Mouse (Mus musculus): ENCODE measurements around the gene Rora. TPM values are rescaled to one million over a fixed set of nuclear protein-coding genes. Genes with fewer than 3 reads are reported as not detected.

Rora gene
- polyA plus RNA-seq, 1 experiment from 2014 or later: 11.1 TPM

DNA sequence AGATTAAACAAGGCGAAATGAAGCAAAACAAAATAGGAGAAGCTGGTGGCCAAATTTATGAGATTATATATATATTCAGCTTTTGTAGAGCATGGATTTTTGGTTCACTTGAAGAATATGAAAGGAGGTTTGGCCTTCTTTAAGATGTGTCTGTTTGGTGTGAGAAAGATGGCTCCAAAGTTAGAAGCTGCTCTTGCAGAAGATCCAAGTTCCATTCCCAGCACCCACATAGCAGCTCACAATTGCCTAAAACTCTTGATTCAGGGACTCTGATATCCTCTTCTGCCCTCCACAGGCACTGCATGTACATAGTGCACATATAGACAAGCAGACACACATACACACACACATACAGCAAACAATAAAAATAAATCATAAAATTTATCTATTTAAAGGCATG lies 668.4 kb downstream of the Rora start:
- ATAC-seq (ENCODE audit: low read depth): no peak

GRCm38 (mm10) chr9:69323831-69324230 lies 670.2 kb downstream of the Rora start:
- H3K9ac ChIP-seq: no peak overlapping the region
- H3K4me3 ChIP-seq: no peak overlapping the region
- H3K4me2 ChIP-seq: no peak overlapping the region
- H3K4me1 ChIP-seq (replicated peaks): peaks cover 17% of the 10 kb centered on the region
- ATAC-seq (ENCODE audit: low read depth): no peak
- no peaks in the 10 kb centered on the region for H3K36me3 ChIP-seq
- WGBS: 42% methylated on average over 8 of the region's 8 CpGs
- H3K27me3 ChIP-seq: no peaks in the 10 kb centered on the region
- H3K27ac ChIP-seq (replicated peaks): peak overlapping the region; percentile 54
- H3K9me3 ChIP-seq: no peaks in the 10 kb centered on the region

More for the DNA sequence above, 668.4 kb downstream of the Rora start:
- 98% methylated on average over 1 of the region's 1 CpGs for WGBS
- peaks cover 10% of the 10 kb centered on the region for H3K4me1 ChIP-seq (replicated peaks)
- no peaks in the 10 kb centered on the region for H3K36me3 ChIP-seq
- H3K27ac ChIP-seq (replicated peaks): no peak overlapping the region
- no peaks in the 10 kb centered on the region for H3K27me3 ChIP-seq
- H3K9ac ChIP-seq: no peak overlapping the region
- H3K4me3 ChIP-seq: no peak overlapping the region
- no peak overlapping the region for H3K4me2 ChIP-seq
- no peaks in the 10 kb centered on the region for H3K9me3 ChIP-seq

- H3K36me3 ChIP-seq: no peaks in the 10 kb centered on the region
- H3K9me3 ChIP-seq: no peaks in the 10 kb centered on the region
- H3K27ac ChIP-seq (replicated peaks): no peak overlapping the region
- H3K27me3 ChIP-seq: no peaks in the 10 kb centered on the region
- no peak for ATAC-seq (ENCODE audit: low read depth)
- 44% methylated on average over 9 of the region's 9 CpGs for WGBS
- H3K9ac ChIP-seq: no peak overlapping the region
- H3K4me2 ChIP-seq: no peak overlapping the region
- no peak overlapping the region for H3K4me3 ChIP-seq
- peaks cover 17% of the 10 kb centered on the region for H3K4me1 ChIP-seq (replicated peaks)
Measured at GRCm38 (mm10) chr9:69327077-69327476, 673.5 kb downstream of the Rora start.

GRCm38 (mm10) chr9:69327591-69327990 lies 674.0 kb downstream of the Rora start:
- ATAC-seq (ENCODE audit: low read depth): no peak
- Histone ChIP-seq H3K9ac (no peak overlapping the region), H3K27ac (replicated peaks) (no peak overlapping the region), H3K4me2 (no peak overlapping the region), H3K4me3 (no peak overlapping the region), H3K4me1 (replicated peaks) (peaks cover 17% of the 10 kb centered on the region), H3K27me3 (no peaks in the 10 kb centered on the region), H3K36me3 (no peaks in the 10 kb centered on the region), H3K9me3 (no peaks in the 10 kb centered on the region)
- WGBS: 86% methylated on average over 7 of the region's 7 CpGs

GRCm38 (mm10) chr9:69331790-69332189 lies 678.2 kb downstream of the Rora start:
- no peaks in the 10 kb centered on the region for H3K9me3 ChIP-seq
- no peak overlapping the region for H3K27ac ChIP-seq (replicated peaks)
- no peak for ATAC-seq (ENCODE audit: low read depth)
- no peak overlapping the region for H3K4me3 ChIP-seq
- no peaks in the 10 kb centered on the region for H3K36me3 ChIP-seq
- H3K9ac ChIP-seq: no peak overlapping the region
- H3K27me3 ChIP-seq: no peaks in the 10 kb centered on the region
- H3K4me2 ChIP-seq: no peak overlapping the region
- WGBS: 91% methylated on average over 3 of the region's 3 CpGs
- H3K4me1 ChIP-seq (replicated peaks): peaks cover 19% of the 10 kb centered on the region

- H3K27ac ChIP-seq (replicated peaks): no peak overlapping the region
- H3K36me3 ChIP-seq: no peaks in the 10 kb centered on the region
- peaks cover 10% of the 10 kb centered on the region; the same call in 1 of the 2 replicates for H3K4me1 ChIP-seq (replicated peaks)
- H3K4me3 ChIP-seq: no peak overlapping the region
- no peaks in the 10 kb centered on the region for H3K9me3 ChIP-seq
- no peak for ATAC-seq (ENCODE audit: low read depth)
- WGBS: 84% methylated on average over 14 of the region's 14 CpGs
- no peak overlapping the region for H3K4me2 ChIP-seq
- H3K9ac ChIP-seq: no peak overlapping the region
- H3K27me3 ChIP-seq: no peaks in the 10 kb centered on the region
Measured at GRCm38 (mm10) chr9:69332802-69333568, 679.4 kb downstream of the Rora start.

- Histone ChIP-seq H3K36me3 (no peaks in the 10 kb centered on the region), H3K9ac (peak overlapping the region; percentile 26; the same call in 1 of the 2 replicates), H3K4me2 (no peak overlapping the region), H3K4me3 (no peak overlapping the region), H3K9me3 (no peaks in the 10 kb centered on the region), H3K27me3 (no peaks in the 10 kb centered on the region), H3K27ac (replicated peaks) (no peak overlapping the region), H3K4me1 (replicated peaks) (peaks cover 10% of the 10 kb centered on the region; the same call in 1 of the 2 replicates)
- WGBS: 91% methylated on average over 4 of the region's 4 CpGs
- ATAC-seq (ENCODE audit: low read depth): no peak
Measured at GRCm38 (mm10) chr9:69333654-69334053, 680.1 kb downstream of the Rora start.

DNA sequence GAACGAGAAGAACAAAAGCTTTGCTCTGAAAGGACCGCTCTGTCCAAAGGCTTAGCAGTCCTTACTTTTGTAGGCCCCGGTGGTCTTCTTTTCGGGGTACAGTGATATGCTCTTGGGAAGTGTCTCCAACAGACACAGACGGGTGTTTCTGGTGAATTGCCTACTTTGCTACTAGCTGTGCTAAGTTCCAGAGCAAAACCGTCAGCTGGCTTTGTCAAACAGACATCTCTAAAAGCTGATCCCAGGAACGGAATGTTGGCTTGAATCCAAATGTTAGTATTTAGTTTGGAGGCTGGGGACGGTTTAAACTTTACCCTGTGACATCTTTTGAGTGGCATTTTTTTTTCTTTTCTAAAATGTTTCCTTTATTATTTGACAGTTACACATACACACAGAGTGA lies 680.5 kb downstream of the Rora start:
- WGBS: 58% methylated on average over 8 of the region's 8 CpGs
- Histone ChIP-seq H3K4me3 (no peak overlapping the region), H3K36me3 (no peaks in the 10 kb centered on the region), H3K4me2 (no peak overlapping the region), H3K27me3 (no peaks in the 10 kb centered on the region), H3K9me3 (no peaks in the 10 kb centered on the region), H3K27ac (replicated peaks) (no peak overlapping the region), H3K9ac (peak overlapping the region; percentile 26; the same call in 1 of the 2 replicates), H3K4me1 (replicated peaks) (peaks cover 10% of the 10 kb centered on the region; the same call in 1 of the 2 replicates)
- no peak for ATAC-seq (ENCODE audit: low read depth)

DNA sequence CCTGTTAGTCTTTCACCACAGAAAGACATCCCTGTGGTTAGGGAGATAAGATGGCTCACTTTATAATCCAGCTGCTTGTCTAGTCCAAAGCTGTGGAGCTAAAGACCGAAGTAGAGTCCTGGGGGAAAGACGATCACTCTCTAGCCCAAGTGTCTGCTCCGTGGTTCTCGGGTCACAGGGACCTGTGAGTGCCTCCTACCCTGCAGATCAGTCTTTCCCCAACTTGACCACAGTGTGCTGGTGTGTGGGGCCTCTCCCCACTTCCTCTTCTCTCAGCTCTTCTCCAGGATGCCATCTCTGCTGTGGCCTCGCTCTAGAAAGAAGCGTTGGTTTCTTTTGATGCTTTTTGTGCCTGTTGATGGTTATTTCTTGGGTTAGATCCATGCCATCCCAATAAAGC lies 682.5 kb downstream of the Rora start:
- 85% methylated on average over 6 of the region's 6 CpGs for WGBS
- H3K4me1 ChIP-seq (replicated peaks): peaks cover 10% of the 10 kb centered on the region; the same call in 1 of the 2 replicates

DNA sequence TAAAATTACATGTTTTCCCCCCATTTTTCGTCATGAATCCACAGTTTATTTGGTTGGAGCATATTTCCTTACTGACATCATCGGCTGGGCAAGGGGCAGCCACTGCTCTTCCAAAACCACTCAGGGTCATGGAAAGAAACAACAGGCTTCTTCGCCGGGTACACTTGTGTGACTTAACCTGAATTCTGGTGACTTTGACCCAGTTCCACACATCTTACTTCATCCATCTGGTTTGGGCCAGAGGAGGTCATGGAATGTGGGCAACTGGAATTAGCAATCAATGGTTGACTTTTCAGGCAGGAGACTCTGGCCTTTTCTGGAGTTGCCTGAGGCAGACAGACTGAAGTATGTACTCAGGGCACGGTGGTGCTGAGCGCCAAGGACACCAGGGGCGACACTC lies 685.6 kb downstream of the Rora start:
- peaks cover 2% of the 10 kb centered on the region; the same call in 1 of the 2 replicates for H3K4me1 ChIP-seq (replicated peaks)
- no peaks in the 10 kb centered on the region for H3K9me3 ChIP-seq
- no peak overlapping the region for H3K9ac ChIP-seq
- ATAC-seq (ENCODE audit: low read depth): no peak
- H3K27me3 ChIP-seq: no peaks in the 10 kb centered on the region; the same call in 1 of the 2 replicates
- H3K4me2 ChIP-seq: no peak overlapping the region
- no peak overlapping the region for H3K4me3 ChIP-seq
- H3K36me3 ChIP-seq: no peaks in the 10 kb centered on the region
- H3K27ac ChIP-seq (replicated peaks): no peak overlapping the region
- 87% methylated on average over 7 of the region's 7 CpGs for WGBS

More for the DNA sequence above, 682.5 kb downstream of the Rora start:
- Histone ChIP-seq H3K9ac (no peak overlapping the region), H3K9me3 (no peaks in the 10 kb centered on the region), H3K27ac (replicated peaks) (no peak overlapping the region), H3K27me3 (no peaks in the 10 kb centered on the region), H3K4me2 (no peak overlapping the region), H3K4me3 (no peak overlapping the region), H3K36me3 (no peaks in the 10 kb centered on the region)
- ATAC-seq (ENCODE audit: low read depth): no peak

DNA sequence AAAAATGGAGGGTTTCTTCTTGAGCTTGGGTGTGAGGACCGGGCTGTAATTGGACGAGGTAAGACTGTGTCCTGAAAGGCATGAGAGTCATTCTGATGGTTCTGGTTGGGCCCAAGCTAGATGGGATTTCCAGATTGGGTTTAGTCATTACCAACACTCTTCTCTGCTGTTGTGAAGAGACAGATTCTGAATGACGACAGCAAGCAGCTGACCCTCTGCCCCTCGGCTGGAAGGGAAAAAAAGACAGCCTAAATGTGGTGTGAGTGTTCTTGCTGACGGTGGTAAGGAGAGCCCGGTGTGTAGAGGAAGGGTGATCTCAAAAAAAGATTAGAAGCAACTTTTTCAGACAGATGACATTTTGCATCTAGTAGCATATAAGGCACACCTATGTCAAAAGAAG lies 686.2 kb downstream of the Rora start:
- Histone ChIP-seq H3K36me3 (no peaks in the 10 kb centered on the region), H3K4me3 (no peak overlapping the region), H3K9me3 (no peaks in the 10 kb centered on the region), H3K9ac (no peak overlapping the region), H3K4me1 (replicated peaks) (no peaks in the 10 kb centered on the region), H3K4me2 (no peak overlapping the region), H3K27me3 (no peaks in the 10 kb centered on the region; the same call in 1 of the 2 replicates), H3K27ac (replicated peaks) (no peak overlapping the region)
- WGBS: 84% methylated on average over 6 of the region's 6 CpGs
- no peak for ATAC-seq (ENCODE audit: low read depth)

GRCm38 (mm10) chr9:69340421-69340820 lies 686.8 kb downstream of the Rora start:
- Histone ChIP-seq H3K4me3 (no peak overlapping the region), H3K9ac (no peak overlapping the region), H3K4me2 (no peak overlapping the region), H3K27me3 (no peaks in the 10 kb centered on the region; the same call in none of the 2 replicates), H3K36me3 (no peaks in the 10 kb centered on the region), H3K9me3 (no peaks in the 10 kb centered on the region), H3K4me1 (replicated peaks) (no peaks in the 10 kb centered on the region), H3K27ac (replicated peaks) (no peak overlapping the region)
- 85% methylated on average over 7 of the region's 7 CpGs for WGBS
- no peak for ATAC-seq (ENCODE audit: low read depth)

DNA sequence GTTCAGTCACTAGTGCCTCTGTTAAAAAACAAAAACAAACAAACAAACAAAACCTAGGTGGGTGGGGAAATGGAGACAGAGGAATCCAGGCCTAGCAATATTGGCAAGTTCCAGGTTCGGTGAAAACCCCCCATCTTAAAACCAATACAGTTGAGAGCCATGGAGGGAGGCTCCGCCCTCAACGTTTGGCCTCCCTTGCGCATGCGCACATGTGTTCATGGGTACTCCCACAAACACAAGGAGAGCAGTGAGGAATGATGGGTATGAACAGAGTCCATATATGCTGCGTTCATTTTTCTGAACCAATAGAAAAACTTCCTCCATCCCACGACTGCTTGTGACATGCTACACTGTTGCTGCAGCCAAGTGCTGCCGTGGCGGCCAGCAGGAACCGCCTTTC lies 690.3 kb downstream of the Rora start:
- no peak overlapping the region for H3K27ac ChIP-seq (replicated peaks)
- H3K36me3 ChIP-seq: no peaks in the 10 kb centered on the region
- H3K4me2 ChIP-seq: no peak overlapping the region
- peaks cover 13% of the 10 kb centered on the region for H3K4me1 ChIP-seq (replicated peaks)
- no peaks in the 10 kb centered on the region for H3K9me3 ChIP-seq
- H3K27me3 ChIP-seq: no peaks in the 10 kb centered on the region; the same call in none of the 2 replicates
- no peak for ATAC-seq (ENCODE audit: low read depth)
- H3K9ac ChIP-seq: no peak overlapping the region
- no peak overlapping the region for H3K4me3 ChIP-seq
- 93% methylated on average over 10 of the region's 10 CpGs for WGBS
